Mouse (Mus musculus): ENCODE results near the gene Frem2.

Frem2 gene

GRCm38 (mm10) chr3:53656878-53657561 lies at the start of gene Frem2:
Frem2 (minus strand) TSS chr3:53657355.
- DNase-seq (ENCODE audit: low spot score in 2 of 2): peak; percentile 42 to 48

DNA sequence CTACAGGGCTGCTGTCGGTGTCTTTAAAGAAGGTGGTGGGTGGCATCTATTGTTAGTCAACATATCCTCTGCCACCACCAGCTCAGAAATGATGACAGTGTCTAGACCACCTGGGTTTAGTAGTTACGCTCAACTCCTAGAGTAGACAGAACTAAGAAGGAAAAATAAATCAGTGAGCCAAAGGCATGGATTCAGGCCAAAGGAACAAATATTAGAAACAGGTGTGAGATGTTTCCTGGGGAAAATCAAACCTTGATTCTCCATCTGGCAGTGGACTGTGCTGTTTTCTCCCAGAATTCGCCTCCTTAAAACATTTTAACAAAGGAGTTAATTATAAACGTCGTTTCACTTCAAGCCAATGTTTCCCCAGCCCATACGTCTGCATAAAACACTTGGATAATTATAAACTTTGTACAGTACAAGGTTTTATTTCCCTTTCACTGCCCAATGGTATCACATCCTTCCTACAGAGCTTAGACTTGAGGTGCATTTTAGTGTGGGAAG lies 48.9 kb upstream of the Frem2 start:
- DNase-seq (ENCODE audit: low spot score in 2 of 2): no peak

GRCm38 (mm10) chr3:53703126-53703505 lies 46.0 kb upstream of the Frem2 start:
- DNase-seq (ENCODE audit: low spot score in 2 of 2): no peak

DNA sequence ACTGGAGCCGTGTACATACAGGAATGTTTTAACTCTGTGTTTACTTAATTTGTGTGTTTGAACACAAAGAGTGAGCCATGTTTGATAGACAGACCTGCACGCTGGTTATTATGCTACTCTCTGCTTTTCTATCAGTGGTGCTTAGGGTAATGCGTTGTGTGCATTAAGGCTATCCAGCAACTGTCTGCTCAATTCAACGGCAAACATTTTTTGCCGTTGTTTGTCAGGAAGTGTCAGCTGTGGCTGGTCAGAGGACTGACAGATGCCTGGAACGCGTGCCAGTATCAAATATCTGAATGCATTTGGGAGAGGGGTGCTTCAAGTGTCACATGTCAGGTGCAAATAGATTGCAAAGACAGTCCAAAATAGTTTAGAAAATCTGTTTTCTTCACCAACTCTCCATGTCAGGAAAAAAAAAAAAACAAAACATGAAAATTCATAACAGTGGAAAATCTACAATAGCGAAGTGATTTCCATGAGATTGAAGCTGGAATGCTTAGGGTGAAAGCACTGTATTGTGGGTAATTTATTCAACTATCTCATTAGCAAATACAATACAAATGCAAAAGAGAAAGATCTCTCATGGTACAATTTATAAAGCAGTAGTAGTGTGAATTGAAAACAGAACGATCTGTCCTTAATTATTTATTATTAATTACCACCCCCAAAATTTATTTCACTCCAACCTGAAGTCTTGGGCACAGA lies 45.4 kb upstream of the Frem2 start:
- DNase-seq (ENCODE audit: low spot score in 2 of 2): no peak

DNA sequence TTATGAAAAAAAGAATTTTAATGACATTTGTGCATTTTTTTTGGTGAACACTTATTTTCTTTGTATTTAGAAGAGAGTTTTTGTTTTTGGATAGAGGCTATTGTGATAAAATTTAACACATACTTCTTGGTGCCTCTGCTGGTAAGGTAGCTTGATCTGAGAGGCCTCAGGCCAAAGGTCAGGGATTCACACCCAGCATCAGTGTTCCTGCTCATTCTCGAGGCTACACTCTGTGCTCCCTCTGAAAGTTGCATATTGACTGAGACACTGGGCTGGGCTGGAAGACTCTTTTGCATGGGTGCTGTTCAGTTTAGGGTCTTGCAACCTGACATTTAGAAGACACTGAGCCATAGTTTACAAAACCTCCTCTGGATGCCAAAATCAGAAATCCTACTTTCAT lies 44.8 kb upstream of the Frem2 start:
- no peak for DNase-seq (ENCODE audit: low spot score in 2 of 2)

DNA sequence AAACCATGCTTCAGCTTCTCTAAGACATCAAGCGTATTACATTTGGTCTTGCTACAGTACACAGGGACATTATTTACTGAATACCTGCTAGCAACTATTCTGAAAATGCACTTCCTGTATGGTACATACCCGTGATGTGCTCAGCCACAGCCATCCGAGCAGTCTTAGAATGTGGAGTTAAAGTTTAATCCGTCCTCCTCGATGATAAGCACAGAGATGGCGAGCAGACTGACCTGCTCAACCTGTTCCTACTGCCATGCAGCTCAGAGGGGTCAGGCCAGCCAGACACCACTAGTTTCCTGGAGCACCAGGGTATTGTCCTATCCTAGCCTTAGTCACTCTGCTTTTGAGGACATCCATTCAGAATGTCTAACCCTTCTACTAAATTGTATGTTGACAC lies 30.6 kb upstream of the Frem2 start:
- no peak for DNase-seq (ENCODE audit: low spot score in 2 of 2)

GRCm38 (mm10) chr3:53682244-53682643 lies 25.1 kb upstream of the Frem2 start:
- DNase-seq (ENCODE audit: low spot score in 2 of 2): no peak

- DNase-seq (ENCODE audit: low spot score in 2 of 2): no peak
Observed at GRCm38 (mm10) chr3:53680816-53681215, 23.7 kb upstream of the Frem2 start.

- no peak for DNase-seq (ENCODE audit: low spot score in 2 of 2)
Observed at GRCm38 (mm10) chr3:53674225-53674624, 17.1 kb upstream of the Frem2 start.

- DNase-seq (ENCODE audit: low spot score in 2 of 2): peak in 1 of 2 experiments; percentile 59
Observed at GRCm38 (mm10) chr3:53669736-53670135, 12.6 kb upstream of the Frem2 start.

DNA sequence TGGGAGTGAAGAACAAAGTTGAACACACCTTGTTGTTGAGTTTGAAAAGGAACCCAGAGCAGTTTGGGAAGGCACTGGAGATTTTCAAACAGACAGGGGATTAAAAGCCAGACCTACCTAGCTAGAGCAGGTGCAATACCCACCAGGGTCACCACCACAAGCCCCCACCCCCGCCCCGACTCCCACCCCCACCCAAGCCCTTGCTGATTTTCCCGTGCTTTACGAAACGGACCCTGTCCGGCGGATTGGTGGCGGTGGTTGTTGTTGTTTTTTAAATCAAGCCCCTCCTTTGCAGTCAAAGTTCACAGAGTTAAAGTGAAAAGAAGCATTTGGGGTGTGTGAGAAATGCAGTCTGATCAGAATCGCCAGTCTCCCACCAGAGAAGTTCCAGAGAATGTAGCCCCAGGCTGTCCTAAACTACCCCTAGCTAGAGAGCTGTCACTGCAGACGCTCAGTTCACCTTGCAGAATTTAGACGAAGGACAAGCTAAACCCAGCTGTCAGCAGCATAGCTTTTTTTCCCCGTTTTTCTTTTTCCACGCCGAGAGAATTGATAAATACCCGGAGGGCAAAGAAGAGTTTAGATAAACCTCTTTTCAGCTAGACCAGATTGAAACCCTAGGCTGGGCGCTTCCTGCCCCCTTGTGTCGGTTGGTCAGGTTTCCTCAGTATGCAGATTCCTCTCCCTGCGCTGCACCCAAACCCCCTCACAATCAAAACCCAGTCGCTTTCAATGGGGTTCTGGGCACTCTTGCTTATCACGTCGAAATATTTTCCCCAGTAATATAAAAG lies 784 bp upstream of the Frem2 start:
- no peak for DNase-seq (ENCODE audit: low spot score in 2 of 2)

DNA sequence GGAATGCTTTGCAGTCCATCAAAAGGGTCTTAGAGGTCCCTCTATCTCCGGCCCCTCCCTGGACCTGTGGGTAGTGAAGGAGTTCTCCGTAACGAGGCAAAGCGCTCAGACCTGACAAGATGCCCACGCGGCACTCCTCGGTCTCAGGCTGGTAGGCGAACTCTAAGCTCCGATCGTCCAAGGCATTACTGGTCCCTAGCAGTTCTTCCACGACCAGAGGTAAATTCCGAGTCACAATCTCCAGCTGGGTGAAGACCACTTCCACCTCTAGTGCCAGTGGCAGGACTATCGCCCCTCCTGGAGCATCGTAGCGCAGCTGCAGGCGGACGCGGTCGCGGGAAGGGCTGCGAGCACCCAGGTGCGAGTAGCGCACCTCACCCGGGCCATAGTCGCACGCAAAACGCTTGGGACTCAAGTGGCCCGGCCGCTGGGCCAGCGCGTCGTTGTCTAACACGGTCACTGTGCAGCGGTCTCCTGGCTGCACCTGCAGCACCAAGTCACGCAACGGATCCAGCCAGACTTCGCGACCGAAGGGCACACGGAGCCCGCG lies 752 bp downstream of the Frem2 start:
- no peak for DNase-seq (ENCODE audit: low spot score in 2 of 2)

DNA sequence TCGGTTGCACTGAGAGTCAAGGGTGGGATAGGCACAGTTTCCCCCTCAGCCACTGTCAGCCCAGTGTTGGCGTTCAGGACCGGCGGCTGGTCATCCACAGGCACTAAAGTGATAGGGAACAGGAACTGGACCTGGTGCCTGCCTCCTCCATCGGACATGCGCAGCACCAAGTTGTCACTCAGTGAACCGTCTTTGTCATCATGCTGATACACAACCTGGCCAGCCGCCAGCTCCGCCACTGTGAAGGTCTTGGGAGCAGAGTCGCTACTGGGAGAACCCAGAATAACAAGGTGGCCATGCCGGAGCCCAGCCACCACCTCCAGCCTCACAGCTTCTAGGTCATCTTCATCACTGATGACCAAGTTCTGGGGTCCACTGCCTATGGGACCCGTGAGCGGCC lies 1.8 kb downstream of the Frem2 start:
- no peak for DNase-seq (ENCODE audit: low spot score in 2 of 2)

GRCm38 (mm10) chr3:53650003-53650748 lies 7.0 kb downstream of the Frem2 start:
- DNase-seq (ENCODE audit: low spot score in 2 of 2): no peak

DNA sequence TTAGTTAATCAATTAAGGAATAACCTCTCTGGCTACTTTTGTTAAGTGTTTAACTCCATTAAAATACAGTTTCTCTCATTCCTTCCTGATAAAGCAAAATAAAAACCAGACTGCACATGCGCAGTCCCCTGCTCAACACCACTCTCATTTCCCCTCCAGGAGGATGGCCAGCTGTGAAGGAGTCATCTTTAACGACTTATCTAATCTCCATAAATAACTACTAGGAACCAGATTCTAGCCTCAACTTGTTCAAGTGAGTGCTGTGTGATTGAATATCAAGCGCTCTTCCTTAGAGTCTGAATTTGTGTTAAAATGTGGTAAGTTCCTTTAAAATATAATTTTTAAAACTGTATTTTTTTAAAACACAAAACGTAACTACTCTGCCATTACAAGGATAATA lies 7.7 kb downstream of the Frem2 start:
- DNase-seq (ENCODE audit: low spot score in 2 of 2): no peak

GRCm38 (mm10) chr3:53648902-53649301 lies 8.3 kb downstream of the Frem2 start:
- no peak for DNase-seq (ENCODE audit: low spot score in 2 of 2)

GRCm38 (mm10) chr3:53635948-53636347 lies 21.2 kb downstream of the Frem2 start:
- DNase-seq (ENCODE audit: low spot score in 2 of 2): no peak

DNA sequence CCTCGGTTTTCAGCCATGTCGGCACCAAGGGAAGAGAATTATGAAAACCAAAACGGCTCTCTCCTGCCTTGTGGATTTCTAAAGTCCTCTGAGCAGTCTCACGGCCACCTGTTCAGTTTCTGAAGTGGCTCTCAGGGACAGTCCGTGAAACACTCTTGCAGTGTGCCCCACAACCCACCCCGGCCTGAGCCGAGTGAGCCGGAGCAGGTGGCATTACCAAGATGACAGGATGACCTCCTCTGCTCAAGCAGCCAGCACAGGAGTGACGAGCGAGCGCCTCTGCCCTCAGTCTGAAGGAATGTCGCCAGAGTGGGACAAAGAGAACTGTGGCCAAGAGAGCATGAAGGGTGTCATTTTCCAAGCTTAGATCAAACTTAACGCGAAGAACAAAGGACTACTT lies 26.0 kb downstream of the Frem2 start:
- DNase-seq (ENCODE audit: low spot score in 2 of 2): no peak

DNA sequence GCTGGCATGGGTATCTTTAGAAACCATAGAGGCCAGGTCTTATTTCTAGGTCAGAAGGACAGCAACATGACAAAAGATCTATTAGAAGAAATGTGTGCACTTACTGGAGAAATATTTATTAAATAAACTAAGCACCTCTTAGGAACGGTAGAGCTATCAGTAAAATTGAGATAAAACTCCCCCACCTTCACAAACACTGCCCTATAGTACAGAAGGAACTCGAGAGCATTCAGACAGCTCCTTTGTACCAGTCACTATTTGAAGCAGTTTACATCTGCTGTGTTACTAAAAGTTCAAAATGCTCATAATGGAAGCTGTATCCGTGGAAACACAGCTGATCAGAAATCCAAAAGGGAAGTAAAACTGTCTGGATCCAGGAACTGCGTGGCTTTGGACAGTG lies 26.5 kb downstream of the Frem2 start:
- DNase-seq (ENCODE audit: low spot score in 2 of 2): no peak

DNA sequence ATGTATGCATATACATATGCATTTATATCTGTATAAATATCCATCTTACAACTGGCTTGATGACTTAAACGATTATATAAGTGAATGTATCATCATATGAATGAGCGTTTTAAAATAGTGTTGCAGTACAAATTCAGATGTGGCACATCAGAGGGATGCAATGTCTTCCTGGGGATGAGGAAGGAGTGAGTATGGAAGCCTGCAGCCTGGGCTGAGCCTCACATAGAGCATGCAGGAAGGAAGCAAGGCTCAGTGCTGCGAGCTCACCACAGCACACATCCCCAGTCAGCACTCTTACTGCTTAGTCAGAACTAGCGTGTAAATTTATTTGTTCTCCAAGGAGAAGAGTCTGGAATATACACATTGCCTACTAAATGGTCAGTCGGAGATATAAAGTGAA lies 27.2 kb downstream of the Frem2 start:
- DNase-seq (ENCODE audit: low spot score in 2 of 2): no peak

DNA sequence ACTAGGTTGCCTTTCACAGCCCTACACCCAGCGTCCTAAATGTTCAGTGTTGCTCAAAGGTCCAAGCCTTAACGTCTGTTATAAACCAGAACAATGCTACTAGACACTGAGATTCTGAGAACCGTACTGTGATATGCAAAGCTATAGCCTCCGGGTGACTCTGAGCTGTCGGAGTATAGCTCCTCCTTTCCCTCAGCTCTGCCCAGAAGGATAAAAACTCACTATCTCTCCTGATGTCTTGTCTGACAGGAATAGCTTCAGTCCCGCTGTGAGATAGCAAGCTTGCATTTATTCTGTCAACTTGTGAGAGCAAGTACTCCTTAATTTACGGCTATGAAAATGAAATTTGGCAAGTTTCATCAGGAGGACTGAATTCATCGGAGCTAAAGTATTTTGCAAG lies 33.9 kb downstream of the Frem2 start:
- DNase-seq (ENCODE audit: low spot score in 2 of 2): no peak

- DNase-seq (ENCODE audit: low spot score in 2 of 2): no peak
Observed at GRCm38 (mm10) chr3:53620978-53621377, 36.2 kb downstream of the Frem2 start.
